Mouse (Mus musculus): ENCODE measurements around the gene Tmem256. TPM values are rescaled to one million over a fixed set of nuclear protein-coding genes. Genes with fewer than 3 reads are reported as not detected.

Gene Tmem256
- total and polyA plus RNA-seq, 3 experiments: 202 to 513 (median 434) TPM

- no peak for ATAC-seq (ENCODE audit: extremely low read depth, insufficient number of reproducible peaks, low FRiP score, poor library complexity, severe bottlenecking)
- TF ChIP-seq GATA2 (IDR thresholded peaks at IDR 0.05; ENCODE audit: borderline replicate concordance, low read depth, low read length): no peak
- TF ChIP-seq TAL1 (conservative IDR thresholded peaks at IDR 0.05; ENCODE audit: low read depth, low read length): no peak
- TF ChIP-seq GATA1 (IDR thresholded peaks at IDR 0.05; ENCODE audit: borderline replicate concordance, low read length): no peak
- no peak for TF ChIP-seq CTCF (IDR thresholded peaks at IDR 0.05; ENCODE audit: low read depth, low read length)
- TF ChIP-seq POLR2AphosphoS5 (IDR thresholded peaks at IDR 0.05; ENCODE audit: insufficient replicate concordance, low read depth, low read length): no peak
These were observed 40.6 kb downstream of the Tmem256 start for GRCm38 (mm10) chr11:69878952-69879351.

GRCm38 (mm10) chr11:69879711-69880110 lies 41.4 kb downstream of the Tmem256 start:
- Histone ChIP-seq H3K4me1 (ENCODE audit: insufficient read depth, low read depth, low read length) (peaks cover 63% of the 10 kb centered on the region), H3K27me3 (ENCODE audit: insufficient read depth, low read length) (peaks cover 8% of the 10 kb centered on the region), H3K4me3 (ENCODE audit: low read depth, low read length) (no peak overlapping the region), H3K9me3 (replicated peaks) (no peaks in the 10 kb centered on the region), H3K36me3 (replicated peaks) (peaks cover 43% of the 10 kb centered on the region)
- ATAC-seq (ENCODE audit: extremely low read depth, insufficient number of reproducible peaks, low FRiP score, poor library complexity, severe bottlenecking) (no peak), DNase-seq (ENCODE audit: low spot score) (no peak)
- TF ChIP-seq GATA2 (IDR thresholded peaks at IDR 0.05; ENCODE audit: borderline replicate concordance, low read depth, low read length) (no peak), TAL1 (conservative IDR thresholded peaks at IDR 0.05; ENCODE audit: low read depth, low read length) (no peak), POLR2AphosphoS5 (IDR thresholded peaks at IDR 0.05; ENCODE audit: insufficient replicate concordance, low read depth, low read length) (no peak), GATA1 (IDR thresholded peaks at IDR 0.05; ENCODE audit: borderline replicate concordance, low read length) (no peak), CTCF (IDR thresholded peaks at IDR 0.05; ENCODE audit: low read depth, low read length) (no peak)

More at GRCm38 (mm10) chr11:69878952-69879351, 40.6 kb downstream of the Tmem256 start:
- peaks cover 57% of the 10 kb centered on the region for H3K4me1 ChIP-seq (ENCODE audit: insufficient read depth, low read depth, low read length)
- DNase-seq (ENCODE audit: low spot score): no peak
- H3K36me3 ChIP-seq (replicated peaks): peaks cover 35% of the 10 kb centered on the region
- H3K9me3 ChIP-seq (replicated peaks): no peaks in the 10 kb centered on the region
- peaks cover 15% of the 10 kb centered on the region for H3K27me3 ChIP-seq (ENCODE audit: insufficient read depth, low read length)
- H3K4me3 ChIP-seq (ENCODE audit: low read depth, low read length): no peak overlapping the region

GRCm38 (mm10) chr11:69880506-69880852 lies 42.2 kb downstream of the Tmem256 start:
- DNase-seq (ENCODE audit: low spot score) (peak; percentile 41), ATAC-seq (ENCODE audit: extremely low read depth, insufficient number of reproducible peaks, low FRiP score, poor library complexity, severe bottlenecking) (peak; percentile 31; the same call in 1 of the 2 replicates)
- TF ChIP-seq TAL1 (conservative IDR thresholded peaks at IDR 0.05; ENCODE audit: low read depth, low read length) (no peak), CTCF (IDR thresholded peaks at IDR 0.05; ENCODE audit: low read depth, low read length) (peak; percentile 79)
- peaks cover 71% of the 10 kb centered on the region for H3K4me1 ChIP-seq (ENCODE audit: insufficient read depth, low read depth, low read length)
- H3K27me3 ChIP-seq (ENCODE audit: insufficient read depth, low read length): peaks cover 7% of the 10 kb centered on the region; the same call in 1 of the 2 replicates
- H3K36me3 ChIP-seq (replicated peaks): peaks cover 51% of the 10 kb centered on the region
- H3K9me3 ChIP-seq (replicated peaks): no peaks in the 10 kb centered on the region
- H3K4me3 ChIP-seq (ENCODE audit: low read depth, low read length): peak overlapping the region; percentile 72

GRCm38 (mm10) chr11:69880853-69881603 lies 42.7 kb downstream of the Tmem256 start, which contains the start of gene Kctd11:
Gene Kctd11, minus strand, starts transcription at chr11:69881406.
- H3K27me3 ChIP-seq (ENCODE audit: insufficient read depth, low read length): peaks cover 7% of the 10 kb centered on the region; the same call in 1 of the 2 replicates
- H3K4me1 ChIP-seq (ENCODE audit: insufficient read depth, low read depth, low read length): peaks cover 76% of the 10 kb centered on the region
- no peaks in the 10 kb centered on the region for H3K9me3 ChIP-seq (replicated peaks)
- peaks cover 56% of the 10 kb centered on the region for H3K36me3 ChIP-seq (replicated peaks)
- DNase-seq (ENCODE audit: low spot score) (peak; percentile 83), ATAC-seq (ENCODE audit: extremely low read depth, insufficient number of reproducible peaks, low FRiP score, poor library complexity, severe bottlenecking) (0 out of 2 replicates have a peak, but pooled peaks have one; percentile 31)
- peak within 1 kb of the TSS; percentile 72 for H3K4me3 ChIP-seq (ENCODE audit: low read depth, low read length)
- no peak for TF ChIP-seq CTCF (IDR thresholded peaks at IDR 0.05; ENCODE audit: low read depth, low read length)
- TF ChIP-seq GATA1 (IDR thresholded peaks at IDR 0.05; ENCODE audit: borderline replicate concordance, low read length): no peak
- TF ChIP-seq TAL1 (conservative IDR thresholded peaks at IDR 0.05; ENCODE audit: low read depth, low read length): no peak
- TF ChIP-seq POLR2AphosphoS5 (IDR thresholded peaks at IDR 0.05; ENCODE audit: insufficient replicate concordance, low read depth, low read length): no peak
- TF ChIP-seq GATA2 (IDR thresholded peaks at IDR 0.05; ENCODE audit: borderline replicate concordance, low read depth, low read length): no peak

GRCm38 (mm10) chr11:69881787-69882670 lies 43.7 kb downstream of the Tmem256 start:
- peak overlapping the region; percentile 72; the same call in 1 of the 2 replicates for H3K4me3 ChIP-seq (ENCODE audit: low read depth, low read length)
- peaks cover 7% of the 10 kb centered on the region; the same call in 1 of the 2 replicates for H3K27me3 ChIP-seq (ENCODE audit: insufficient read depth, low read length)
- peaks cover 66% of the 10 kb centered on the region for H3K36me3 ChIP-seq (replicated peaks)
- peaks cover 75% of the 10 kb centered on the region for H3K4me1 ChIP-seq (ENCODE audit: insufficient read depth, low read depth, low read length)
- DNase-seq (ENCODE audit: low spot score) (no peak), ATAC-seq (ENCODE audit: extremely low read depth, insufficient number of reproducible peaks, low FRiP score, poor library complexity, severe bottlenecking) (no peak)
- TF ChIP-seq GATA2 (IDR thresholded peaks at IDR 0.05; ENCODE audit: borderline replicate concordance, low read depth, low read length) (no peak), CTCF (IDR thresholded peaks at IDR 0.05; ENCODE audit: low read depth, low read length) (no peak), TAL1 (conservative IDR thresholded peaks at IDR 0.05; ENCODE audit: low read depth, low read length) (no peak), GATA1 (IDR thresholded peaks at IDR 0.05; ENCODE audit: borderline replicate concordance, low read length) (no peak), POLR2AphosphoS5 (IDR thresholded peaks at IDR 0.05; ENCODE audit: insufficient replicate concordance, low read depth, low read length) (no peak)
- H3K9me3 ChIP-seq (replicated peaks): no peaks in the 10 kb centered on the region

GRCm38 (mm10) chr11:69883066-69883465 lies 44.8 kb downstream of the Tmem256 start:
- H3K36me3 ChIP-seq (replicated peaks): peaks cover 77% of the 10 kb centered on the region
- no peak overlapping the region for H3K4me3 ChIP-seq (ENCODE audit: low read depth, low read length)
- peaks cover 7% of the 10 kb centered on the region; the same call in 1 of the 2 replicates for H3K27me3 ChIP-seq (ENCODE audit: insufficient read depth, low read length)
- DNase-seq (ENCODE audit: low spot score) (no peak), ATAC-seq (ENCODE audit: extremely low read depth, insufficient number of reproducible peaks, low FRiP score, poor library complexity, severe bottlenecking) (no peak)
- peaks cover 80% of the 10 kb centered on the region for H3K4me1 ChIP-seq (ENCODE audit: insufficient read depth, low read depth, low read length)
- no peak for TF ChIP-seq POLR2AphosphoS5 (IDR thresholded peaks at IDR 0.05; ENCODE audit: insufficient replicate concordance, low read depth, low read length)
- TF ChIP-seq TAL1 (conservative IDR thresholded peaks at IDR 0.05; ENCODE audit: low read depth, low read length): no peak
- TF ChIP-seq GATA1 (IDR thresholded peaks at IDR 0.05; ENCODE audit: borderline replicate concordance, low read length): no peak
- no peak for TF ChIP-seq GATA2 (IDR thresholded peaks at IDR 0.05; ENCODE audit: borderline replicate concordance, low read depth, low read length)
- no peak for TF ChIP-seq CTCF (IDR thresholded peaks at IDR 0.05; ENCODE audit: low read depth, low read length)
- no peaks in the 10 kb centered on the region for H3K9me3 ChIP-seq (replicated peaks)
